Mouse (Mus musculus): ENCODE data around the gene Mphosph9.

Mphosph9 gene

GRCm38 (mm10) chr5:124206481-124207038 lies 121.2 kb downstream of the Mphosph9 start:
- TF ChIP-seq GATA4 (IDR thresholded peaks at IDR 0.05; ENCODE audit: insufficient replicate concordance, low read length), result no peak

DNA sequence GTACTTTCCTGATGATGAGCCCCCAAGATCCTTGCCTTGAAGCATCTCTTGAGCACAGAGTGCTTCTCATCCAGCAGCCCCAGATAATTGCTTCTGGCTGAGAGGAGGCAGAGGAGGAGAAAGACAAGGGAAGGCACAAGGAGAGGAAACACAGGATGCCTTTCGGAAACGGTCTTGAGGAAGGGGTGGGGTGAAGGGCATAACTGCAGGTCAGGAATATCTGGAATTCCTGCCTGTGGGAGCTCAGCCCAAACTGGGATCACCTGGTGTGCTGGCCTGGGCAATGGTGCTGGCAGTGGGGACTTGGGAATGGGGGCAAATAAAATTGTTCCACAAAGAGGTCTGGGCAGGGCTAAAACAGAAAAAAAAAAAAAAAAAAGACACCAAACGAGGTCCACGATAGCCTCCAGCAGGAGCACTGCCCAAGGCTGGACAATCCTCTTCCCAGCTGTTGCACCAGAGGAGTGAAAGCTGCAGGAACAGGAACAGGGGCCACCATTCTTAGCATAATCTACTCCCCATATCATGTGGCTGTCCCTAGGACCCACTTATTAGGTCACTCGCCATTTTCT lies 121.9 kb downstream of the Mphosph9 start:
- no peak; the same call in 1 of the 2 replicates for TF ChIP-seq GATA4 (IDR thresholded peaks at IDR 0.05; ENCODE audit: insufficient replicate concordance, low read length)

DNA sequence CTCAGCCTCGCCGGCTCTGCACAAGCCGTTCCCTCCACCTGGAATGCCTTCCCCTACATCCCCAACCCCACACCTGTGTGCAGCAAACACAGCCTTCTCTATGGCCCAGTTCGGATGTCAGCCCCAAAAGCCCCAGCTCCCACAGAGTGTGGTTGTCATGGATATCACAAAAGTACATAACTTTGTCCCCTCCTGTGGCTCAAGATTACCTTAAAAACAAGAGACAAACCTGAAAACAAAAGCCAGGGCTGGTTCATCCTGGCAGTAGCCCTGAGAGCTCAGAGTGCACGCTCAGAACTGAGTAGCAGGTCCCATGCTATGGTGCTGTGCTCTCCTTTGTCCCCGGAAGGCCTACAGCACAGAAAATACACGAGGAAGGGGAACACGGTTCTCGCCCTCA lies 122.6 kb downstream of the Mphosph9 start:
- no peak for TF ChIP-seq GATA4 (IDR thresholded peaks at IDR 0.05; ENCODE audit: insufficient replicate concordance, low read length)

DNA sequence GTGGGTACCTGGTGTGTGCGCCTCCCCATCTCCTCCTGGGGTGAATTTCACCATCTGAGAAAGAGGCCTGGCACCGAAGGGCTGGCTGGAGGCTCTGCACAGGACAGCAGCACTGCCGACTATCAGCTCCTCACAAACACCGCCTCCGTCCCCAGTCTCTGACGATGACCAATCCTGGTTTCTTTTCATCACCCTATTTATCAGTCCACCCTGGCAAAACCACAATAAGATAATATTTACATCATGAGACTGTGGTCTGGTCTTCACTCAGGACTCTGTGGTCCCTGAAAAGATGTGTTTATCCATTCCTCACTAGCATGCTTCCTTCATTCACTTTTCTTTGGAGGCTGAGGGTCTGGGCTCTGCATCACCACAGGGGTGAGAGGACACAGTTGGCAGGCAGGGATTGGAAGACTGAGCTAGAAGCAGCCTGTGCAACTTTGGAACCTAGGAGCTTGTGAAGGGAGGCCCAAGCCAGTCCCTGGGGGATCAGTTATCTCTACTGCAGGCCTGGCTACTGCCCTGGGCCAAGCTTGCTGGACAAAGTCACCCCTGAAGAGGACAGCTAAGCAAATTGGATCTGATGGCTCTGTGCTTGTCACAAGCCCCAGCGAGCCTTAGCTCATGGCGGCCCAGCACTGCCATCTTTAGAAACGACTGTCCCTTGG lies 123.5 kb downstream of the Mphosph9 start:
- TF ChIP-seq GATA4 (IDR thresholded peaks at IDR 0.05; ENCODE audit: insufficient replicate concordance, low read length), result no peak

DNA sequence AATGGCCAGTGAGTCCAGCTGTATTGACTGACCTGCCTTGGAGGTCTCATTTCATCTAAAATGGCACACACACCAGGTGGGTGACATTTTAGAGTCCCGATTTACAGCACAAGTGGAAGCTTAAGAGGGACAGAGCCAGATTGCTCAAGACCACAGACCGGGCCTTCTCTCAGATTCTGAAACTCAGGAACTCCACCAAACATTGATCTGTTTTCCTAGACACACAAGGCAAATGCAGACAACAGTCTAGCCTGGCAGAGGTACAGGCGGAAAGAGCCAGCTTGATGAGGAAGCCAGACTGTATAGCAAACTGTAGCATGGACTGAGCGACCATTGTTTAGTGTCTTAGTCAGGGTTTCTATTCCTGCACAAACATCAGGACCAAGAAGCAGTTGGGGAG lies 124.5 kb downstream of the Mphosph9 start:
- TF ChIP-seq GATA4 (IDR thresholded peaks at IDR 0.05; ENCODE audit: insufficient replicate concordance, low read length), result no peak

DNA sequence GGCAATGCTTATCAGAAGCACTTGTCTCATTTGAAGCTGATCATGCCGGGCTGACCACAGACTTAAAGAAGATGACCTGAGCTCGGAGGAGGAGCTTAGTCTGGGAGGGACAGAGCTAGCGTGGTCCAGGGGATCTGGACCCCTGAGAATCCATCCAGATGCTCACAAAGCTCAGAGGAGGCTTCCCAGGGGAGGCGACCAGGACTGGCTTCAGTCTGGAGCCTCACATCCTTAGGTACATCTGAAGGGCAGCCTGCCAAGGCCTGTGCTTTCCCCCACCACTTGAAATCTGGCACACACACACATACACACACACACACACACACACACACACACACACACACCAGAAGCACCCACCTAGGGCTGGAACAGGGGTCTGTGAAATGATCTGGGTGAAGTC lies 125.7 kb downstream of the Mphosph9 start:
- TF ChIP-seq GATA4 (IDR thresholded peaks at IDR 0.05; ENCODE audit: insufficient replicate concordance, low read length), result no peak

GRCm38 (mm10) chr5:124201564-124201963 lies 126.2 kb downstream of the Mphosph9 start:
- no peak for TF ChIP-seq GATA4 (IDR thresholded peaks at IDR 0.05; ENCODE audit: insufficient replicate concordance, low read length)
